Mouse (Mus musculus): ENCODE data around the gene Sim1. TPM values are rescaled to one million over a fixed set of nuclear protein-coding genes. Genes with fewer than 3 reads are reported as not detected.

The Sim1 gene
- total RNA-seq, 2 experiments from 2014 or later = 0.18 to 0.64 TPM

DNA sequence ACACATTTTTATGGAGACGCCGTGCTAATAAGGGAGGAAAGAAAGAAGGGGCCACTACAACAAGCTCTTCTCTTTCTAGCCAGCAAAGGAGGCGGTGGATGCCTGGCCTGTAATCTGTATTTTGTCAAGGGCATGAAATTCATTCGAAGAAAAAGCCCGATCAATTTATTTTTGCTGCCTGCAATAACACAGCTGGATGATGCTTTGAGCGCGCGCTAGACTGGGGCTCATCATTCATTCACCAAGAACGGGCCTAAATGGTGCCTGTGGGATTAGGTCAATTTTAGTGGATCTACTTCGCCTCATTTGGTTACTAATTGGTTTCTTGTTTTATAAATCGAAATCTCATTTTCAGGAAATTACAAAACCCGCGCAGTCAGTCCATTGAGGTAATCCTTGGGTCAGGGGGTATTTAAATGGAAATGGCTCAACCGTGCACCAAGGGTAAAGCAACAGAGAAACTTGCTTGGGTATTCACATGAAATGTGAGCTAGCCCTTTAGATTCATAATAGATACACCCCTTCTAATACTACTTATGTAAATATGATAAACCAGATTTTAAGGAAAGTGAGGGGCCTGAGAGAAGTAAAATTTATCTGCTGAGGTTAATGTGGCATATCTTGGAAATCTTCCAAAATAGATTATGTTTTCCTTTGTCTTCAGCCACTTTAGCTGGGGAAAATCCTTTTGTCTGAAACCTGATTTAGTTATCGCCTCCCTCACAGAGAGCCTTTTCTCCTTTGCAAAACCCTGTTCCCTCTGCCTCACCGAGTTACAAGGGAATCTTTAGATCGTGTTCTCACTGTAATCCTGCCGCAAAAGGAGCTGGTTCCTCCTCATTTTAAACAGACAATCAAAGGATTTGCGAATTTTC is 7.3 kb downstream of the Sim1 start:
- no peak for DNase-seq

DNA sequence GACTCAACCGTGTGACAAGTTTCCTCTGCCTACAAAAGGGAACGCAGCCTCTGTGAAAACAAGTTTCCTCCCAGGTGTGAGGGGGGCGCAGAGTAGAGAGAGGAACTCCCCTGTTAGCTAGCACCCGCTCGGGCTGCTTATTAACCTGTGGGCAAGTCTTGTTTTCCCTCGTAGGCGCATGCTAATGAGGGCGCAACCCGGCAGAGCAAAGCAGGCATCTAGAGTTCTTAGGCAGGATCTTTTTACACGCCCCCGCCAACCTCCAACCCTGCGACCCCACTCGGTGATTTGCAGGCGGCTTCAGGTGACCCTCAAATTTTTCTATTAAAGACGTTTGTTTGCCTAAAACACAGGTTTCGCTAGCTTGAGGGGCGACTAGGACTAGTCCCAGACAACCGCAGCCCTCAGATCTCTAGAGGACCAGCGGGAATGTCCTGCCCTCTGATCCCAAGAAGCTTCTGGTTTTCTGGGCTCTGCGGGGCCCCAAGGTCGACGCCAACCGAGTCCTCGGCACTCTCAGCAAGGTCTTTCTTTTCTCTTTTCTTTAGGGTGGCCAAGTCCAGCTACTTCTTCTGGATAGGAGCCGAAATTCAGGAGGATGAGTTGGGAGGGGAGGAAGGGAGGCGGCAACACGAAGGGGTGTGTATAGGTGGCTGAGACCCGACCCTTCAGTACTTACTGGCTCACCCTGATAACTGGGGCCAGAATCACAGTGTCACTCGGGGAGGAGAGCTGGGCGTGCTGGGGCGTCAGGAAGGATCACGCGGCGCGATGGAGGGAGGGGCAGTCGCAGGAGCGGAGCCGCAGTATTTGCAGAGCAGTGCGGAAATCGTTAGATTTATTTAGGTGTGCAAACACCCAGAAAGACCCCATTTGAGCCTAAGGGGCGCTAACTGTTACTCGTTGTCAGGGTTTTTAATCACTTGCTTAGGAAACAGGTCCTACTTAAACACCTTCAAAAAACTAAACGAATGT is 8.5 kb downstream of the Sim1 start:
- no peak for DNase-seq

DNA sequence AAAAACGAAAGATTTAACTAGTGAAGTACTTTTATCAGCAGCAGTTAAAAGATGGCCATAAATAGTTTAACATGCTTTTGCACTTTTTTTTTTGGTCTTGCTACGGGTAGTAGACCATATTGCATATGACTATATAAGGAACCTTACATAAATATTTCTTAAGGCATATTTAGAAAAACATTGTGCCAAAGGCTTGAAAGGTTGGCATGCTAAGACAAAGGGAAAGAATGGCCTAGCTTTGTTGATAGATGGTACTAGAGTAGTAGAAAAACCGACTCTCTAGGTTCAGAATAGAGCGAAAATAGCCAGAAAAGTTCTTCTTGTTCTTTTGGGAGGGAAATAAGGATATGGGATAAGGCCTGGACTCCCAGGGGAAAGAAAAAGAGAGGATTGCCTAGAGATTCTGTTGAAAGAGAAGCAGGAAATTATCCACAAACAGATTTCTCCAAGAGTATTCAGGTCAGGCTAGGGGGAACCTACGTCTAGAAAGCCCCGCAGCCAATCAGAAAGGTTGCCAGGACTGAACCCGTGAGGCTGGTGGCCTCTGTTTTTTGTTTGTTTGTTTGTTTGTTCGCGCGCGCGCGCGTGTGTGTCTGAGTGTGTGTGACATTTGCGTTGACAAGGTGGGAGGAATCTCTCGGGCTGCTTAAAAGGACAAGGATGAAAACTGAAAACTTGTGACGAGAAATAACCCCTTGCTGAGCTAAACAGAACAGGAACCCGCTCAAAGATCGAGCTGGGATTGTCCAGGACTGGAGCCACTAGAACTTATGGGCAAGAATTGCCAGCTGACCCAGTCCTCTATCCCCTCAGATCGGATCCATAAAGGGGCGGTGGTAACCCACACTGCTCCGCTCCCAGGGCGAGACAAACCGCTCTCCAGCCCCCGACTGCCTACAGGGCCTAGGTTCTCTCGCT is 9.6 kb downstream of the Sim1 start:
- no peak for DNase-seq

DNA sequence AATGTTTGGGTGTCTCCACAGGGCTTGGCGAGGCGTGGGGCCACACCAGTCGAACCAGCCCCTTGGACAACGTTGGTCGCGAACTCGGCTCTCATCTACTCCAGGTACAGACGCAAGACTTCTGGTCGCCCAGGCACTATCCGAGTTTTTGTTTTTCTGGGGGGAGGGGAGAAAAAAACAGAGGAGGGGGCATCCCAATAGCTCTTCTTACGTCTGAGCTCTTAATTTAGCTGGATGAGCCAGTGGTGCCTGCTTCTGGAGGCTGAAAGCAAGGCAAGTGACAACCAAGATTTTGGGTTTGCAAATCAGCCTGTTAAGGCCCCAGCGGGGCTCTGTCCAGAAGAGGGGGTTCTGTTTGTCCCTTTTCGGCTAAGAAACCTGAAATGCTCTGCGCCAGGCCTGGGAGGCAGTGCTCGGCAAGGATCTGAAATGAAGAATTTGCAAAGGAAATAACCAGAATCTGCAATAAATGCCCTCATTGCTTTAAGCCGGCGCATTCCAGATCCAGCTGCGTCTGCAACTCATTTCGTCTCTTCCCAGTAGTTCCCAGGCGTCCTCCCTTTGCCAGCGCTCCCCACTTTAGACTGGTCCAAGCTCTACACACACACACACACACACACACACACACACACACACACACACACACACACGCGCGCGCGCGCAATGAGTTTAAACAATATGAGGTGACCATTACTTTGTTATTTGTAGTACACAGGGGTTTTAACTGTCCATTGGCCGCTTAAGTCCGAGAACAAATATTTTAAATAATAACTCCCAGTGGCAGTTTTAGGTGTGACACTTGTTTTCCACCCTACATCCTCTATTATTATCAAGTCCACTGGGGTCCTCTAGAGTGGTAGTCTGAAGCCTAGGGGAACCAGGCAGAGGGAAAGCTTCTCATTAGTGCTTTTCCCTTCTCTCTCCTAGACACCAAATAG is 10.5 kb downstream of the Sim1 start:
- no peak for DNase-seq

DNA sequence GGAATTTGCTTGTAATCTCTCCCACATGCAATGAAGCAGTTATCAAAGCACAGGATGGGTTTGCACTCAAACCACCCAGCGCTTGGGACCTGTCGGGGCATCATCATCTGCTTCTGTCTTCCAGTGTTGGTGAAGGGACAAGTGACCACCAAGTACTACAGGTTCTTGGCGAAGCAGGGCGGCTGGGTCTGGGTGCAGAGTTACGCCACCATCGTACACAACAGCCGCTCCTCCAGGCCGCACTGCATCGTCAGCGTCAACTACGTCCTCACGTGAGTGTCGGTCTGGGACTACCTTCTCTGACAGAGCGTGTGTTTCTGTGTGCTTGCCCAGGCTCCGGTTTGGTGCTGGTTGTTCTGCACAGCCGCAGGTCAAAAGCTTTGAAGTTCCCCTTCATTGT is 15.8 kb downstream of the Sim1 start:
- DNase-seq = no peak

DNA sequence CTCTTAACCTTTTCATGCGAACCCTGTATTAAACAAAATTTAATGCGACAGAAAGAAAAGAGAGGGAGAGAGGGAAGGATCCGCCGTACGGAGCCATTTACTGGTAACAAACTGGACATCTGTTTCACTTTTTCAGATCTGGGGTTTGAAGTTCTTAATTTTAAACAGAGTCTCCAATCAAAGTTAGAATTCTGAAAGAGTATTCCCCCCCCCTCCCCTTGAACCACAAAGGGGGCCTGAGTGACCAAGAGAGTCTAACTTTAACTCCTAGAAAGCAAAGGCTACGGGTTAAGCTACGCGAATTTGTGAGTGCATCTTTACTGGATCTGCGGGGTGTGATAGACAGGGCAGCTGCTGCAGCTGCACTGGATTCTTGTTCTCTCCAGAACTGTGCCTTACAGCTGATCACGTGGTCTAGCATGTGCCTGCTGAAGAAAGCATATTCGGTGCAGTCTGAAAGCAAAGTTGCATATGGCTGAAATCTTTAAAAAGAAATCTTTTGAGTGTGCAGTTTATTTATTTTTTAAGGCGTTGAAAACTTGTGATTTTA is 16.4 kb downstream of the Sim1 start:
- DNase-seq = no peak

DNA sequence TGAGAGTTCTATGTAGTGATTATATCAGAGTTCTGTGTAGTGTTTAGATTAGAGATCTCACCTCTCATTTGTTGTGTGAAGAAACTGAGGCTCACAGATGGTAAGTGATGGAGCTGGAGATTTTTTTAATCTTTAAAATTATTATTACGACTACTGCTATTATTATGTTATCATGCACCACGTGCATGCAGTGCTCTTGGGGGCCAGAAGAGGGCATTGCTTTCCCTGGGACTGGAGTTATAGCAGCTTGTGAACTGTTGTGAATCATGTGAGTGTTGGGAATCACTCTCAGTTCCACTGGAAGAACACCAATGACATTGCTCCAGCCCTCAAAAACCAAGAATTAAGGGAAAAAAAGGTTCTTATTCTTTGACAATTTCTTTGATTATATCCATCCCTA is 21.1 kb downstream of the Sim1 start:
- no peak for DNase-seq

DNA sequence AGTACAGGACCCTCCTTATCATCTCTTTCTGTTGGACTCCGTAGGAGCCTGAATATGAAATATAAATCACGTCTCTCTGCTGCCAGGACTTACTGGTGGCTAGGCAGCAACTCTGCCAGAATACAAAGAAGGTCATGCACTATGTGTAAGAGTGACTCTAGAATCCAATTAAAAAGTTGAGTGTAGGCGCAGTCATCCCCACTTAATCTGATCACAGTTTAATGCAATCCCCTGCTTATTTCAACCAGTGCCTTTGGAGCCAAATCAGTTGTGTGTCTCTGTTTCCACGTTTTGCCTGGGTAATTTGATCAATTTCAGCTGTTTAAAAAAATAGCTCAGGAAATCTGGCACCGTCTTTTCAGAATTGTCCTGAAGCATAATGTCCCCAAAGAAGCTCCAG is 34.7 kb downstream of the Sim1 start:
- DNase-seq = no peak

DNA sequence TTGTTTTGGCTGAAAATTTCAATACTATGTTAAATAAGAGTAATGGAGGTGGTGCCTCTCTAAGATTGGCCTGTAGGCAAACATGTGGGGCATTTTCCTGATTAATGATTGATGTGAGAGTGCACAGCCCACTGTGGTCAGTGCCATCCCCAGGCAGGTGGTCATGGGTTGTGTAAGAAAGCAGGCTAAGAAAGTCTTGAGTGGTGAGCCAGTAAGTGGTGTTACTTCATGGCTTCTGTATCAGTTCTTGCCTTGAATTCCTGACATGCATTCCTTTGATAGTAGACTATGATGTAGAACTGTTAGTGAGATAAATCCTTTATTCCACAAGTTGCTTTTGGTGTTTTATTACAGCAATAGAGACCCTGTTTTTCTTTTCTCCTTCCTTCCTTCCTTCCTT is 41.1 kb downstream of the Sim1 start:
- DNase-seq = no peak

DNA sequence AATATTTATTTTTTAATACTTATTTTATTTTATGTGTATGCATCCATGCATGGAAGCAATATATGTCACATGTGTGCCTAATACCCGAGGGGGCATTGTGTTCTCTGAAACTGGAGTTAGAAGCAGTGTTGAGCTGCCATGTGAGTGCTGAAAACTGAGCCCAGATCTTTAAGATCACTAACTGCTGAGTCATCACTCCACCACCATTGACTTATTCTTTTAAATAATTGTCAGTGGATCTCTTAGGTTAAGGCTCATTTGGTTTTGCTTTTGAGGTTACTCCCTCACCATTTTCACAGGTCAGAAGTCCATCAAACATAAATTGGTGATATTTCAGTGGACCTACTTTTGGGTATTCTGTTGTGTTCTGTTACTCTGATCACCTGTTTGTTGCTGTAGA is 79.1 kb downstream of the Sim1 start:
- DNase-seq = no peak

DNA sequence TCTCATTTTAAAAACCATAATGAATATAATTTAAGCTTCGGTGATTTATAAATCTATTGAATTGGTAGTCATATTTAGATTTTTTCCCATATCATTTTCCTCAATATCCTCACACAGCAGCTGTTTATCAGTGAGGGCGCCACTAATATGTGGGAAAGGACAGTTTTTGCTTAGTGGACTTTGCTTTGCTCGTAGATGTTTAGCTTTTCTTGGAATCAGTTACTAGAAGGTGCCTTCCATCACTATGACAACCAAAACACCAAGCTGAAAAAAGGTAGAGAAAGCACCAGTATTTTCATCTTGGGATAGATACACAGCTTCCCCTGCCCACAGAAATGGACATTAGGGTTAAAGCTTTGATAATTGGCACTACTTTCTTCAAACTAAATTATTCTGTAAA is 87.3 kb downstream of the Sim1 start:
- no peak for DNase-seq

DNA sequence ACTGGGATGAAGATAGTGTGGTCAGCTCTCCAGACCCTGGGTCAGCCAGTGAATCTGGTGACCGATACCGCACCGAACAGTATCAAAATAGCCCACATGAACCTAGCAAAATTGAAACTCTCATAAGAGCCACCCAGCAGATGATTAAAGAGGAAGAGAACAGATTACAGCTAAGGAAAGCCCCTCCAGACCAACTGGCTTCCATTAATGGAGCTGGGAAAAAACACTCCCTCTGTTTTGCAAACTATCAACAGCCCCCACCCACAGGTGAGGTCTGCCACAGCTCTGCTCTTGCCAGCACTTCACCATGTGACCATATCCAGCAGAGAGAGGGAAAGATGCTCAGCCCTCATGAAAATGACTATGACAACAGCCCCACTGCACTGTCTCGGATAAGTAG is 89.1 kb downstream of the Sim1 start:
- DNase-seq = no peak

DNA sequence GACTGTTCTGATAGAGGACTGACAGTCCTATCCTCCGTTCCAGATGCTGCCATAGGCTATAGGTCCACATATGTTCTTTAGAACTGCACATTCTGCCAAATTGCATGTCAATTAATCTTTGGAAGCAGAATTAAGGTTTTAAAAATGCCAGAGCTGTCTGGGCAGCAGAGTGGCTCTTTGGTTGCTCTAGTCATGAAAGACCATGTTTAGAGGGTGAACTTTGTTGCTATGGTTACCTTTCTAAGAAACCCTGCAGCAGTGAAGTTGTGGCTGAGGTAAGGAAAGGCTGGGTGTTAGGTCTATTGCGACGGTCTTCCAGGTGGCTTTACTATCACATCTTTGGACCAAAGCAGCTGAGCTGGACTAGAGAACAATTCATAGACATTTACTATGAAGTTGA is 113.2 kb downstream of the Sim1 start:
- DNase-seq = no peak

DNA sequence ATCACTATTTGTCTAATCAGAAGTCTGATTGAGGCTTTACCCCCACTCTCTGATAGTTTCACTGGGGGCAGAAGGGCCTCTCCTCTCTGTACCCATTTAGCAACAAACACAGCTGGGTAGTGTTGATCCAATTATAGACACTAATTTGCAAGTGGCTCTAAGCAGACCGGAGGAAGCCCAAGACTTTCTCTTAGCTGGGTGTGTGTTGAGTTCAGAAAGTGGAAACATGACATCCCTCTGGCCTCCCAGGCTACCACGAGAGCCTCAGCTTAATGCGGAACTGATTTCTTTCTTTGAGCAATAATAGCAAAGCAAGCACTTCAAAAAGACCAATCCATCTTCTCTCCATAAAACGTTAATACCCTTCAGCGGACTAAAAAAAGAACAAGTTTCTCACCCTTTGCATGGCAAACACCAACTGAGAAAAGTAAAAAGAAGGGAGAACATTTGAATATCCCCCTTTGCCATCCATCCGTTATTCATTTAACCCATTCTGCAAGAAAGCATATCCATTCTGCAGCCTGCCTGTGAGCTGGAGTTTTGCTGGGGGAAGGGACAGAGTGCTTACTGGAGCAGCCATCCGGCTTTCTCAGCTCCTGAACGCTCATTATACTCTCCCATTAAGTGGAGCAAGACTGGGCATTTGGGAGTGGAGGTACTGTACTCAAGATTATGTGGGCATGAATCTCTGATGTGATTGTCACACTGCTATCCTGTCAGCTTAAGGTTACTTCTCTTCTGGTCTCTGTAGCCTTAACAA is 117.0 kb downstream of the Sim1 start:
- DNase-seq = no peak

DNA sequence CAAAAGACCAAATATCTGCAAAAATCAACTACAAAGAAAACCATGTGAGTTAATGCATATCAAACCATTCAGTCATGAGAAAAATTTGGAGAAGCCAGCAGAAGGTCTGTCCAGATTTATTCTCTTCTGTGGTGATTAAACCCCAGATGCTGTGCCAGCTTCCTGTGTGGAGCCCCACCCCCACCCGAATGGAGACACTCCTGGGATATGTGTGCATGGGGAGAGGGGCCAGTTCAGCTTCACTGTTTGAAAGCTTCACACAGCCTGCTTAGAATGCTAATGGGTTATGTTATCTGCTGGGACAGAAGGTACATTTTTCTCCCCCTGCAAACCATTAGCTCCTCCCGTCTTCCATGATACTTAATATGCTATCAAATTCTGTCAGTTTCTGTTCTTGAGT is 120.3 kb downstream of the Sim1 start:
- DNase-seq = no peak

DNA sequence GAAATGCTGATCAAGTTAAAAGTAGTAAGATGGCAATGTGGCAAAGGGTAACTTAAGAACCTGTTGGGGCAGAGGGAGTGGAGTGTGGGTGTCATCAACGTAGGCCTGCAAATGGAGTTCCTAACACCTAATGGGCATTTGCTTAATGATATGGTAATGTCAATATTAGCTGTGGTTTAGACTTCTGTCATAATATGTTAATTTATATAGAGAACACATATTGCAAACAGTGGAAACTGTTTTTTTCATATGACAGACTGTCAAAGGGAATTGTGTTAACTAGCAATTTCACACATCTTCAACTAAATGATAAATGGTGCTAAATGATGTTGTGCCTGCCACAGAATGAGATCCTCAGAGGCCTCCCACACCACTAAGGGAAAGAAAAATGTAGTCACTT is 120.8 kb downstream of the Sim1 start:
- DNase-seq = no peak

DNA sequence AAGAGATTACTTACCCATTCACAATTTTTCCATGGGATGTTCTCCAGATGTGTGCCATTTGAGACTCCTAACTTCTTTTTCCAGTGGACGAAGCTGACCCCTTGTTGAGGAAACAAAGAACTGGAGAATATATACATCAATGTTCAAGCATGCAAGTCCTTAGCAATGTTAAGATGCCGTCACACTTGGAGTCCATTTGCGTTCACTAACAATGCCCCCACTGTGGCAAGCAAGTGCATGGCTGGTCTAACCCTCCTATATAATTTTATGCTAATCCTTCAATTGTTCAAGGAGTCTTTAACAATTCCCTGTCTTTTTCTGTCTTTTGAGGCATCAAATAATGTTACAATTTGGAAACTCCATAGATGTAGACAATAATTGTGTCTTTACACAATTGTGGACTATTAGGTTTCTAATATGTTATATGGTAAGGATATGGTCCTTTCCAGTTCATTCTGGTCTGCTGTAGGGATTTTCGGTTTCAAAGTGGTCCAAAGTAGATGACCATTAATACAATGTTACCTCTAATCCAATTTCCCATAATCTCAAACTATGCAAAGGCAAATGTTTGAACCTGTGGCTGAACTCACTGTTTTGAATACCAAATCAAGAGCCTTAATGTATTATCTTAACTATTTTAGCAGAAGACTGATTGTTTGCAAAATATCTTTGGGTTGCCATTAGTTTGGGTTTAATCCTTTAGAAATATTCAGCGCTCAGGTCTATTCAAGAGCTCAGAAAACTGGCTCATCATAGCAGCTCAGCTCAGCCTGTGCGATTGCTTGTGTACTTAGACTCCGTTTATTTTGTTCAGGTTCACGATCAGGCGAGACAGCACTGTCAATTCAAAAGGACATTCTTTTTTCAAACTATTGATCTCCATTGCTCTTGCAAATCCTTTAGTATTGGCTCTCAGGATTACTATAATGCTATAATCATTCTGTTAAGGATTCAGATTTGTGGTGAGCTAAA is 129.0 kb downstream of the Sim1 start:
- DNase-seq = no peak
